Mouse (Mus musculus) frontal cortex, postnatal 10 days (tissue): ENCODE data around the gene Lmf2.

ENCODE experiments used
- DNase-seq, 2 experiments: peaks; one replicate each; pipeline ENCODE4 v3.0.0; 2022; ENCODE audit warnings: low spot score in 2 of 2, mixed read lengths in 1 of 2

Gene Lmf2

DNA sequence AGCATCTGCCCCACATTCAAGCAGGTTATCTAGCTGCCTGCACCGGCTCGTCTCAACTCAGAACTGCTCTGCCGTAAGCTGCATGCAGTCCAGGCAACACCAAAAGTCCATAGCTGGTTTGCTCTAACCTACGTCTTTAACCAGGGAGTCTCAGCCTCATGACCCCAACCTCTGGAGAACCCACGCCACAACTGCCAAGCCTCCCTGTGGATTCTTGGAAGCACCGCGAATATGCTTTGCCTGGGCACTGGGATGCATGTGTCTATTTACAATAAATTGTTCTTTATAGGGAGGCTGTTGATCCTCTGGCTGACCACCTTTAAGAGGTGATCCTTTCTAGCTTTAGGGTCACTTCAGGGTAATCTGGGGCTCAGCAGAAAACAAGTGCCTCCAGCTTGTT is 17.1 kb upstream of the Lmf2 start:
- no peak for DNase-seq

DNA sequence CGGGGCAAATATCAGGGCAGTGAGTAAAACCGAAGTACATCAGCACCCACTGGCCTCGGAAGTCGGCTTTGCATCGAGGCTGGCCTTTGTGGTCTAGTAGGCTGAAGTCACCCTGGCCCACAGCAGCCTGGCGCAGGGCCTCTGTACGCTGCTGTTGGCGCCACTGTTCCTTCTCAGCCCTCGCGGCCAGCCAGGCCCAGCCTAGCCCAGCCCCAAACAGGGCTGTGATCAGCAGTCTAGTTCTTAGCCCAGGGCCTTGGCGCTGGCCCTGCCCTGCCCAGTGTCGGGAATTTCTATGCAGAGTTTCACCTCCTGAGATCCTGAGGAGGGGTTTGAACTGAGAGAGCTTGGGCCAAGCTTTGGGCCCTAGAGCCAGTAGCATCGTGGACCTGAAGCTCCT is 16.6 kb upstream of the Lmf2 start:
- DNase-seq: no peak

DNA sequence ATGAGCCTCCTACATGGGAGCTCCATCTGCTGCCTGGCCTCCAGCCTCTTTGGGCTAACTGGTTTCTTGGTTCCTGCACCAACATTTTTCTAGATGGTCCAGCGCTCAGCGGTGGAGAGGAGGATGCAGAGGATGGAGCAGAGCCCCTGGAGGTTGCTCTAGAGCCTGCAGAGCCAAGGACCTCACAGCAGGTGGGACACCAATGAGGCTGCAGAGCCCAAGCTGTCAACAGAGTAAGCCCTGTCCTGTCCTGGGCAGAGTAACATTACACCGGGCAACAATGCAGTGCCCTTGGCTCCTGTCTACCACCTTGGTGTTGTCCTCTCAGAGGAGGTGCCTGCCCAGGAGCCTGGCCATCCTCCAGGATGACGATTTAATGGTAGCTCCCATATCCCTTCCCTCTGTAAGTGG is 9.7 kb upstream of the Lmf2 start:
- DNase-seq: no peak

DNA sequence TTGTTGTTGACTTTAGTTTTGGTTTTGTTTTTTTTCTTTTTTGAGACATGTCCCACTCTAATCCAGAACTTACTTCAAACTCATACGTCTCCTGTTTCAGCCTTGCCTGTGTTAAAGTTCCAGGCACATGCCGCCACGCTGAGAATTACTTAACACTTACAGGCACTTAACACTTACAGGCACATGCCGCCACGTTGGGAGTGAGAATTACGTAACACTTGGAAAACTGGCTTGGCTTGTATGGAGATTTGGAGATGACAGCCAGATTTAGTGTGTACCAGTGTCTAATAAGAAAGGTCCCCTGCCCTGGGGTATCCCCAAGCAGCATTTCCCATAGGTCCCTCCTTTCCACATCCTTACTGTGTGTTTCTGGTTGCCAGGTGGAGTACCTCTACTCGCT is 7.6 kb upstream of the Lmf2 start:
- DNase-seq: no peak

DNA sequence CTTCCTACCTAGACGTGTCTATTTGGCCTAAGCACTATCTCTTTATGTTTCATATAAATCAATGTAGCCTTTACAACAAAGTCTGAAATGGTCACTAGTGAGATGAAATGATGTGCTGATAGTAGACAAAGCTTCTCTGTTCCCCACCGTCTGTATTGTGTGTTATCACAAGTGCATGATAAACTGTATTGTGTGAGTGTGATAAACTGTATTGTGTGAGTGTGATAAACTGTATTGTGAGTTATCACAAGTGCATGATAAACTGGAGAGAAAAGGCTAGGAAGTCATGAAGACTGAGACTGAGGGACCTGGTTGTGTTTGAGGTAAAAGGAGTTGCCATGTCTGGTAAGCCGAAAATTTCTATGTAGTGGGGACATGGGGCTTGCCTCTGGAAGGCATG is 3.3 kb upstream of the Lmf2 start:
- no peak for DNase-seq

DNA sequence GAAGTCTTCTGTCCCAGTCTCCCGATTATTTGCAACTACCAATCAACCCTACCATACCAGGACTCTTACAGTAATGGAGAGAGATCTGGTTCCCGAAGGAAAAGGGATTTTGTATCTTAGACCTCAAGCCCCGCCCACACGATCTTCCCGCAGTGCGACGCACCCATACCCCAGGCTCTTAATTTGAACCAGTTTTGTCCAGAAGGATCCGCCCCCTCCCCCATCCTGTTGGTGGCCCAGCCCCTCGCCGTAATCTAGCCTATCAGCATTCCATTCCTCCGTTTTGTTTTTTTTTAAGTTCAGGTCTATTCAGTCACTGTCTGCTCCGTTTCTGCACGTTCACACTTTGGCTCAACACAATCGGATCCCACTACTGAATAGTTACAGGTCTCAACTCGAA is 913 bp upstream of the Lmf2 start:
- DNase-seq: peak; percentile 71 to 79

DNA sequence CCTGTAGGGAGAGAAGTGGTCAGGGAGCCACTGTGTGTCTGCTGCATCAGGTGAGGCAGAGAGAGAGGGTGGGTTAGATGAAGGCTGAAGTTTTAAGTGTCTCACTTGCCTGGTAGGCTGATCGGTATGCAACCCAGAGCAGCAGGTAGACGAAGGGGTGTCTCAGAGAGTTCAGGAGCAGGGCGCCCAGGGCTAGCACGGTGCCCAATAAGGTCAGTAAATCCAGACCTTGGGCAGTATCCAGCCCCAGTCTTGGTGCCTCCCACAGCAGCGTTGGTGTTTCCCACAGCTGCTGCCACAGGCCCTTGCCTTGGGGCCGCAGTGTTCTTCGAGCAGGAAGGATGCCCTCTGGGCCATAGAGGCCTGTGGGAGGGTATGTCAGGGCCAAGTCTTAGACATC is 1.0 kb downstream of the Lmf2 start:
- no peak for DNase-seq

DNA sequence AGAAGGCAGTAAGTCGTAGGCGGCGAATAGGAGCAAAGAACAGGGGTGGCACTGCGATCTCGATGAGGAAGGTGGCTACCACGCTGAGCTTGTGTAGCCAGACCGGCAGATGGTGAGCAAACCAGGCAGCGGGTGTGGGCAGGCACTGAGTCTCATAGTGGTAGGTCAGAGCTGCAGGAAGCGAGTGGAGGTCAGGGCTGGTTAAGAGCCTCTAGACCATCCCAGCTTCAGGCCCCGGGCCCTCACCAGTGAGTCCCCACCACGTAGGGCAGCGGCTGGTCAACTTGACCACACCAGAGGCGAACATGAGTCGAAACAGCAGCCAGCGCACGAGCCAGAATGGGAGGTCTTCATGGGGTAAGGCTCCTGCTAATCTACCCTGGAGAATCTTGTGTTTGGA is 1.6 kb downstream of the Lmf2 start:
- DNase-seq: no peak

DNA sequence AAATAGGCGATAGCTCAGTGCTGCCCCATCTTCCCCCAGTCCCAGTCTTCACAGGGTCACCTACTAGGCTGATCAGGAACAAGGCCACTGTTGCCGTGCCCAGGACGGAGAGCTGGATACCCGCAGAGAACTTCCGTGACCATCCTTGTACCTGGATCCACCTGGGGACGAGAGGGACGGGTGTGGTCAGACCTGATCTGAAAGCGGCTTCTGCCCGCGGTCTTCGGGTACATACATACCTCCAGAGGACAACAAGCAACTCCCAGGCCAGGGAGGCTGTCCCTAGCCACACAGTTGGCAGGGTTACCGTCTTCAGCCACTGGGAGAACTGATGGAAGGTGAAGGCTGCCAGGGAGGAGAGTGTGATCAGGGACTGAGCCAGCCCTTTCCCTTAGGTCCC is 2.7 kb downstream of the Lmf2 start:
- DNase-seq: no peak

DNA sequence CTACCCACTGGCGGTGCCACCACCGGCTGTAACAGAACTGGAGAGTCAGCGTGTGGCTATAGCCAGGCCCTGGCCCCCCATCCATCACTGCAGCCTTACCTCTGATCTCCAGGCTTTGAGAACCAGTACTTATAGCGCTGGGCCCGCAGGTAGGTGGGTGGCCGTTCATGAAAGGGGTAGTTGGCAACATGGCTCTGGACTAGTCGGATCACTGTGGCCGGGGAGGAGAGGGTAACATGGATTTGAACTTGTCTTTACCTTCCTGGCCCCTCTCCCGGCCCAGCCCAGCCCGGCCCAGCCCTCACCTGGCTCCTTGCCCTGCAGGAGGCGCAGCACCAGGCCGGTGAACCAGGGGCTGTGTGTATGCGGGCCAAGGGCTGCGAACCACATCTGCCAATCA is 3.4 kb downstream of the Lmf2 start:
- no peak for DNase-seq

DNA sequence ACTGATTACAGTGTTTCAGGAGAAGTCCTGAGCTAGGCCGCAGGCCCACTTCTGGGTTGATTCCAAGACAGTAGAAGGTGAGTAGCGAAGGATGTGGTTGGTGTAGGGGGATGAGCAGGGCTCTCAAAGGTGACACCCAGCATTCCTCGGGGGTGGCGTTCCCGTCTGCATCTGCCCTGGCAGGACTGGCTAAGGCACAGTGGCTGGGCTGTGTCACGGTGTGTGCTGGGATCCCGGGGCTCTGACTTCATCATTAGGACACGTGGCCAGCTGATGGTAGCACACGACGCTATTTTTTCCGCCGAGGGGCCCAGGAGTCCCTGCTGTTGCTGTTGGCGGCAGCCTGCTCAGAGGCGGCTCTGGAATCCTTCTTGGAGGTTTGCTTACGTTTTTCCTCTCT is 4.2 kb downstream of the Lmf2 start:
- no peak for DNase-seq

DNA sequence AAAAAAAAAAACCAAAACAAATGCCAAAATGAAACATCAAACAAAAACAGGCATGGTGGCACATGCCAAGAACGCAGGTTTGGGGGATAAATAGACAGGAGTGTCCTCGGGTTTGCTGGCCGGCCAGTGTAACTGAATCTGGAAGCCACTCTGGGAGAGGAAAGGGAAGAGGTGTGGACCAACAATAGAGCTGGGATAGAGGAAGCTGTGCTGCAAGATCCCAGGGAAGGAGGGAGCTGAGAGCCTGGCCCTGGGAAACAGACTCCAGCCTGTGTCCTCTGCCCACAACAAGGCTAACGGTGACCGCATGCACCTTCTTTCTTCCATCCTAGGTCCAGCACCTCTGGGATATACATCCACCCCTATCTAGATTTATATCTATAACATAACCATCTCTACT is 5.0 kb downstream of the Lmf2 start:
- DNase-seq: no peak

DNA sequence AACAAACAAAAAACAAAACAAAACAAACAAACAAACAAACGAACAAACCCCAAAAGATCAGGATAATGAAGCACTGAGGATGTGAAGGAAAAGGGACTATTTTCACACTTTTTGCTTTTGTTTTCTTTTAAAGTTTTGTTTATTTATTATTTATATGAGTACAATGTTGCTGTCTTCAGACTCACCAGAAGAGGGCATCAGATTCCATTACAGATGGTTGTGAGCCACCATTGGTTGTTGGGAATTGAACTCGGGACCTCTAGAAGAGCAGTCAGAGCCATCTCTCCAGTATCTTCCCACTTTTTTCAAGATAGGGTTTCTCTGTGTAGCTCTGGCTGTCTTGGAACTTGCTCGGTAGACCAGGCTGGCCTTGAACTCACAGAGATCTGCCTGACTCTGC is 12.1 kb downstream of the Lmf2 start:
- no peak for DNase-seq

DNA sequence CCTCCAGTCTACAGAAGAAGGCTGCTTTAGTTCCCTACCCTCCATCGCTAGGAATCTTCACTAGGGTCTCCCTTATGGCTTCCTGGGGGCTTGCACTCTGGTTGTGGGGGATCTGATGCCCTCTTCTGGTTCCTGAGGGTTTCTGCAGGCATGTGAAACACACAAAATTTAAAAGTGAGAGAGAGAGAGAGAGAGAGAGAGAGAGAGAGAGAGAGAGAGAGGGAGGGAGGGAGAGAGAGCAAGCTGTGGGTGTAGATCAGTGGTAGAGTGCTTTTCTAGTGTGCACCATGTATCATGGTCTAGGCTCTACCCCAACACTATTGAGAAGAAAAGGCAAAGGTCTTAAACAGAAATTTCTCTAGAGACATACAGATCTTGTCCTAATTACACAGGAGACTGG is 13.8 kb downstream of the Lmf2 start:
- DNase-seq: no peak

DNA sequence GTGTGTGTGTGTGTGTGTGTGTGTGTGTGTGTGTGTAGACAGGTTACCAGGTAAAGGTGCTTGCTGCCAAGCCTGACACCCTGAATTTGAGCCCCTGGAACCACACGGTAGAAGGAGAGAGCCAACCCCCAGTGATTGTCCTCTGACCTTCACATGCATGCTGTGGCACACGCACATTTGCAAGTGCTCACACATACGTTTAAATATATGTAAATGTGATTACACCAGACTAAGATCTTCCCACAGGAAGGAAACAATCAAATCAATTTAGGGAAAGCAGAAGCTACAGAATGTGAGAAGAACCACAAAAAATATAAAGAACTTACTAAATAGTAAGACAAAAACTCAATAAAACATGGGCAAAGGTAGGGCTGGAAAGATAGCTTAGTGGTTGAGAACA is 15.3 kb downstream of the Lmf2 start:
- DNase-seq: no peak

DNA sequence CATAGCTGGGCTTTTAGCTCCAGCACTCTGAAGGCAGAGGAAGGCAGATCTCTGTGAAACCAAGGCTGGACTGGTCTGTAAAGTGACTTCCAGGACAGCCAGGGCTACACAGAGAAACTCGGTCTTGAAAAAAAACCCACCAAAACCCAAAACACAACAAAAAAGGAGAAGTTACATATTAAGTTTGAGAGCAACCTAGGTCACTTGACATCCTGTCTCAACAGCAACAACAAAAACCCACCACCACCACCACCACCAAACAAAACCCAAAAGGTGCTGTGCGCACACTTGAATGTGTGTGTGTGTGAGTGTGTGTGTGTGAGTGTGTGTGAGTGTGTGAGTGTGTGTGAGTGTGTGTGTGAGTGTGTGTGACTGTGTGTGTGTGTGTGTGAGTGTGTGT is 15.8 kb downstream of the Lmf2 start:
- no peak for DNase-seq

DNA sequence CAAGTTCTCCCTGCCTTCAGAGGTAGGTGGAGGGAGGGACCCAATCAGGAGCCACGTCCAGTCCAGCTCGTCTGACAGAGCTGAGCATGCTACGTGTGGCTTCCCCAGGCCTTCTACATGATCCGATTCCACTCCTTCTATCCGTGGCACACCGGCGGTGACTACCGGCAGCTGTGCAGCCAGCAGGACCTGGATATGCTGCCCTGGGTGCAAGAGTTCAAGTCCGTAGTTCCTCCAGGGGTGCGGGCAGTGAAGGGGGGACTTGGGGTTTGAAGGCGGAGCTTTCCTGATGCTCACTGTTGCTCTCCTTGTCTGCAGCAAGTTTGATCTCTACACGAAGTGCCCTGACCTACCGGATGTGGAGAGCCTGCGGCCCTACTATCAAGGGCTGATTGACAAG is 19.0 kb downstream of the Lmf2 start:
- no peak for DNase-seq

DNA sequence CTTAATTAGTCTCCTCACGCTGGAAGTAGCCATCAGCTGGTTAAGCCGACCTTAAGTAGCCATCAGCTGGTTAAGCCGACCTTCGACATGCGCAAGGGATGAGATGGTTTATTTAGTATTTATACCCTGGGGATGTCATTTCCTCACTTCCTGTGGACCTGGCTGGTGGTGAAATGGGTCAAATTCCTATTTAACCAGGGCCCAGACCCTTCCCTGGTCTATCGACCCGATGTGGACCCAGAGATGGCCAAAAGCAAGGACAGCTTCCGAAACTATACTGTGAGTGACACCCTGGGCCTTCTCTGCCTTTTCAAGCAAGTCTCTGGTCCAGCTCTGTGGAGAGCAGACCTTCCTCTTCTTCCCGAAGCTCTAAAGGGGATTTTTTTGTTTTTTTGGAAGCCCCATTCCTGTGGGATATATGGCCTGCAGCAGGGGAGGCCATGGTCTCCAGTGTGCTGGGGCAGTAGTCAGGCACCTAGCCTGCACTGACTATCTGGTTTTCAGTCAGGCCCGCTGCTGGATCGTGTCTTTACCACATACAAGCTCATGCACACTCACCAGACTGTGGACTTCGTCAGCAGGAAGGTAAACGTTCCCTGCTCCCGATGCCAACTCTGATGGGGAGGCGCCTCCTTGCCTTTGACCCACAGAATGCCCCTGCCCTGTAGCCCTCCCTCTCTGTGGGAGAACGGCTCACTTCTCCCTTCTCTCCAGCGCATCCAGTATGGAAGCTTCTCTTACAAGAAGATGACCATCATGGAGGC is 20.5 kb downstream of the Lmf2 start:
- DNase-seq: no peak

DNA sequence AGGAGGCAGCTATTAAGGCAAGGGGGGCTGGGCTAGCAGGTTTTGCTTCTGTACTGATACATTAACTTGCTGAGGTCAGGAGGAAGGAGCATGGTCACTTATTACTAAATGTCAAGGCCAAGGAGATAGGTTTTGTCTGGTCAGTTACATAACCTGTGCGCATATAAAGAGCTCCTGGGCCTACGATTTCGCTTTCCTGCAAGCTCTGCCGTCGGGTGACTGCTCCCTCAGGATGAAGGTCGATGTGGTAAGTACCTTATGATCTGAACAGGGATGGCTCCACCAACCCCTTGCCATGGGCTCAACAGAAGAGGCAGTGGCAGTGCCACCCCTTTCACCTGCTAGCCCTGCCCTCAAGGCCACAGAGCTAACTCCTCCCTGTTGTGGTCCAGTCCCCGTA is 21.2 kb downstream of the Lmf2 start, which contains the start of gene Miox:
Gene Miox (plus strand): TSS at position 128 of the 400 bp plus-strand sequence.
- no peak for DNase-seq

DNA sequence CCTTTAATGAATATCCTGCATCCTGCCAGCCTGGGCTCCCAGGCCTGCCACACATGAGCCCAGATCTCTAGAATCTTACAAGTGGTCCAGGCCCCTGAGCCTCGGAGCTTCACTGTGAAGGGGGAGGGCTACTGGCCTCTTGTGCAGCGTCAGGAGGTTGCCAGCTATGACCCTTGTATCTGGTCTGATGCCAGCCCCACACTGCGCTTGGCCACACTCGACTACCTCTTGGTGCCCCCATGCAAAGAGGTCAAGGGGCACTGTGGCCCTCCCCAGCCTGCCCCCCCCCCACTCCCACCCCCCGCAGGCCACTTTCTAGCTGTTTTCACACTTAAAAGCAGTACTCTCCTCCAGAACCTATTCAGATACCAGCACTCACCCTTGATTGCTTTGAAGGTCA is 29.0 kb downstream of the Lmf2 start:
- DNase-seq: no peak

DNA sequence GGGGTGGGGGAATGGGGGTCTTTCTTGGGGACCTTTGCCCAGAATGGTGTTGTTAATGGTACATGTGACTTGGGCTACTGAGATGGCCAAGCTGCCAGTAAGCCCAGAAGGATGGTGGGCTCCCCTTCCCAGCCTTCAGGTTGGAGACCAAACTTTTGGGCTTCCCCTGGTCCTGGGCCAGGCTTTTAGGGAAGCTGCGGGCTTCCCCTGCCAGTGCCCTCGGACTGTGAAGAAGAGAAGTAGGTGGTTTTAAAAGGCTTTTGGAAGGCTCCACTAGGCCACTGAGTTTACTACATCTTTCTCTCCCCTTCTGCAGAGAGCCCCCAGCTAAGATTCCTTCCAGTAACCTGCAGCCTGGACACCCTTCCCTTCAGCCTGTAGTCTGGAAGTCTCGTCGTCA is 31.8 kb downstream of the Lmf2 start:
- DNase-seq: no peak

DNA sequence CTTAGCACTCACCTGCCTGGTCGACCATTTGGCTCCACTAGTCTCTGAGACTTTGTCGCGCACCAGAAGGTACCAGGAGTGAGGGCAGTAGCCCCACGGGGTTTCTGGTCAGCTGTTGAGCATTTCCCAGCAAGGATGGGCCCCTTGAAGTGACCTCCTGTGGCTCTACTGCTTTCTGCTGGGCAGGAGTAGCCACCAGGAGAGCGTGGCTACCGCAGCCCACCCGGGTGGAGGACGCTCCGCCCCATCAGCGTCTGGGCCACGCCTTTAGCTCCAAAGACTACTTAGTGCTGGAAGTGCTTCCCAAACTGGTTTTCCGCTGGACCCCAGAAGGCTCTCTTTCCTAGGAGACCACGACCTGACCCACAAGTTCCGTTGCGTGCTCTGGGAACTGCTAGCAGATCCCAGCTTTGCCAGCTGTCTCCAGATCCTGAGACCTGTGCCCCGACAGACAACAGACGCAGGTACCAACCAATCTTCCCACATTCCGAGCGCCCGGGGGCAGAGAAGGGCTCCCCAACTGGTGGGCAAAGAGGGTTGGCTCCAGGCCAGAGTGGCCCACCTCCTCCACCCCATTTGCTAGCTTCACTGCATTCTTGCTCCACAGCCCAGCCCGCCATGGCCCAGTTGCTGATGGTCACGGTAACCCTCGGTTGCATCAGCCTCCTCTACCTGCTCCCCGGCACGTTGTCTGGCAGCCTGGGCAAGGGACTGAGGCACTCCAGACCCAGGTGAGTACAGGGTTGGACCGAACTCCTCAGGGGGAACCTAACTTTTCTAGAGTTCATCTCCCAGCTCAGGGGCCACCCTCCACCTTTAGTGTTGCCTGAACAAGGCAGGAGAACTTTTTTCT is 32.6 kb downstream of the Lmf2 start, which contains the start of gene Adm2:
Gene Adm2 (plus strand): TSS at position 51 of the 853 bp plus-strand sequence.
- no peak for DNase-seq

DNA sequence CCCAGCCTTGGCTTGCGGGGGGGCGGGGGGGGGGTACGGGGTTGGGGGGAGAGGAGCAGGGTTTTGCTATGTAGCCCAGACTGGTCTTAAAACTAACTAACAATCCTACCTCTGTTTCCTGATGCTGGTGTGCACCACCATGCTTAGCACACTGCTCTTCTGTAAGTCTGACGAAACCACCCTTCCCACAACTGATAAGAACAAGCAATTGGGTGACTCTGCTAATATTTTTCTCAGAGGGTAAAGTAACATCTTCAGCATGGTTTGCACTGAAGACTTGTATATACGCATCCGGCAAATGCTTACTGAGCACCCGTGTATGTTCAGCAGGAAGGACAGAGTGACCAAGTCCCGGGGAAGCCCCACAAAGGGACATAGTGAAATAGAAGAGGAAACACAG is 34.2 kb downstream of the Lmf2 start:
- no peak for DNase-seq
